Mouse (Mus musculus) urinary bladder, postnatal 4 days (tissue): ENCODE data around the gene Abraxas1.

Experiments used
- DNase-seq, 2 experiments: peaks; one replicate each; pipeline ENCODE4 v3.0.0; 2021 to 2022; ENCODE audit warnings: low spot score in 2 of 2

The Abraxas1 gene

GRCm38 (mm10) chr5:100820483-100821184 is at the start of gene Abraxas1:
Gene Abraxas1, minus strand, starts transcription at chr5:100820965.
- DNase-seq: peak; percentile 72 to 82

GRCm38 (mm10) chr5:100869197-100869895 is 48.6 kb upstream of the Abraxas1 start:
- no peak for DNase-seq

- DNase-seq: no peak
These were observed 45.4 kb upstream of the Abraxas1 start for GRCm38 (mm10) chr5:100866183-100866582.

GRCm38 (mm10) chr5:100864438-100864837 is 43.7 kb upstream of the Abraxas1 start:
- no peak for DNase-seq

- DNase-seq: no peak
These were observed 42.3 kb upstream of the Abraxas1 start for GRCm38 (mm10) chr5:100863091-100863490.

GRCm38 (mm10) chr5:100861811-100862210 is 41.0 kb upstream of the Abraxas1 start:
- DNase-seq: no peak

GRCm38 (mm10) chr5:100861140-100861539 is 40.4 kb upstream of the Abraxas1 start:
- no peak for DNase-seq

- DNase-seq: no peak
These were observed 39.8 kb upstream of the Abraxas1 start for GRCm38 (mm10) chr5:100860417-100861053.

- DNase-seq: no peak
These were observed 35.8 kb upstream of the Abraxas1 start for GRCm38 (mm10) chr5:100856552-100856951.

- DNase-seq: no peak
These were observed 33.2 kb upstream of the Abraxas1 start for GRCm38 (mm10) chr5:100853963-100854362.

- no peak for DNase-seq
These were observed 26.4 kb upstream of the Abraxas1 start for GRCm38 (mm10) chr5:100847143-100847542.

- DNase-seq: no peak
These were observed 25.8 kb upstream of the Abraxas1 start for GRCm38 (mm10) chr5:100846599-100846920.

GRCm38 (mm10) chr5:100845848-100846598 is 25.3 kb upstream of the Abraxas1 start:
- DNase-seq: peak; percentile 57 to 74

GRCm38 (mm10) chr5:100845485-100845847 is 24.7 kb upstream of the Abraxas1 start, which contains the start of gene Gpat3:
Gene Gpat3, plus strand, starts transcription at chr5:100845713.
- DNase-seq: no peak

- DNase-seq: no peak
These were observed 23.7 kb upstream of the Abraxas1 start for GRCm38 (mm10) chr5:100844485-100844884.

GRCm38 (mm10) chr5:100837907-100838306 is 17.1 kb upstream of the Abraxas1 start:
- no peak for DNase-seq

- DNase-seq: no peak
These were observed 15.2 kb upstream of the Abraxas1 start for GRCm38 (mm10) chr5:100835862-100836538.

GRCm38 (mm10) chr5:100833841-100834240 is 13.1 kb upstream of the Abraxas1 start:
- DNase-seq: no peak

- DNase-seq: no peak
These were observed 11.9 kb upstream of the Abraxas1 start for GRCm38 (mm10) chr5:100832680-100833079.

- no peak for DNase-seq
These were observed 7.9 kb upstream of the Abraxas1 start for GRCm38 (mm10) chr5:100828701-100829100.

- no peak for DNase-seq
These were observed 5.8 kb upstream of the Abraxas1 start for GRCm38 (mm10) chr5:100826531-100826930.

GRCm38 (mm10) chr5:100825975-100826374 is 5.2 kb upstream of the Abraxas1 start:
- no peak for DNase-seq
